Mouse (Mus musculus) gastrocnemius, adult 2 months (tissue): ENCODE measurements around the gene Coro2a. TPM values are rescaled to one million over a fixed set of nuclear protein-coding genes. Genes with fewer than 3 reads are reported as not detected.
A peak's percentile ranks its signal among the peaks of the same experiment; 100 is the strongest.

Experiments
- DNase-seq: peaks from one replicate; pipeline ENCODE4 v3.0.0; 2022
- H3K27ac ChIP-seq: fragments of 200-600 bp; 2 replicates; pipeline ENCODE4 v1.8.1; 2022; ENCODE audit warnings: mild to moderate bottlenecking
- H3K4me3 ChIP-seq: fragments of 200-600 bp; 2 replicates; pipeline ENCODE4 v1.8.1; 2022; ENCODE audit warnings: mild to moderate bottlenecking, moderate library complexity
- CTCF ChIP-seq: fragments of 200-600 bp; IDR thresholded peaks from 2 replicates; pipeline ENCODE4 v1.8.1; 2022; ENCODE audit warnings: antibody characterized with exemption, mild to moderate bottlenecking, moderate library complexity
- intact Hi-C: fragments of 180-260 bp; cut with DNase I; formaldehyde crosslinking; loops from one replicate; pipeline ENCODE4 v1.15.1; 2025
- total RNA-seq, 2 experiments: library from RNA; stranded (reverse); gene quantifications; 2 replicates each; pipeline ENCODE4 v1.2.3; 2021

Gene Coro2a
- total RNA-seq, 2 experiments from 2014 or later: 0.10 to 0.39 TPM

DNA sequence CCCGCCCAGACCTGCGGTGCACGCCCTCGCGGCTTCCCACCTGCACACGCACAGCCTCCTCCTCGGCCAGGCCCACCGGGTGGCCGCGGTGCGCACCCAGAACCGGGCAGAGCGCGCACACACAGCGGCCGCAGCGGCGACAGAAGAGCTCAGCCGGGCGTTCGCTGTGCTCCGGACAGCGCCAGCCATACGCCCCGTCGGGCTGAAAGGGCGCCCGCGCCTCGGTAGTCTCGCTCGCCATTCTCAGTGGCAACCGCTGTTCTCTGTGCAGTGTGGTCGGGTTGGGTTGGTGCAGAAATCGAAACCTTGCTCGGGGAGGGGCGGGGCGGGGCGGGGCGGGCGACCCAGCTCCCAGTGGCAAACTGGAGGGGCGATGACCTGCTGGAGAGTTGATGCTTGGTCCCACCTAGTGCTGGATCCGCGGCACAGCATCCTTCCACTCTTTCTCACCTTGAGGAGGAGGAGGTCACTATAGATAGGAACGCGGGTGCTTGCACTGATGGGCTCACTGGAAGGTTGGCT, 66.1 kb downstream of the Coro2a start, which contains the start of gene Trim14:
Gene Trim14, minus strand, starts transcription at position 302 of the 522 bp plus-strand sequence.
- TF ChIP-seq CTCF: peak; percentile 25; the same call in 1 of the 2 replicates
- DNase-seq: peak; percentile 32
- H3K27ac ChIP-seq: peak within 1 kb of the TSS; percentile 56
- H3K4me3 ChIP-seq: peak within 1 kb of the TSS; percentile 72
- intact Hi-C loops: no loop called here

DNA sequence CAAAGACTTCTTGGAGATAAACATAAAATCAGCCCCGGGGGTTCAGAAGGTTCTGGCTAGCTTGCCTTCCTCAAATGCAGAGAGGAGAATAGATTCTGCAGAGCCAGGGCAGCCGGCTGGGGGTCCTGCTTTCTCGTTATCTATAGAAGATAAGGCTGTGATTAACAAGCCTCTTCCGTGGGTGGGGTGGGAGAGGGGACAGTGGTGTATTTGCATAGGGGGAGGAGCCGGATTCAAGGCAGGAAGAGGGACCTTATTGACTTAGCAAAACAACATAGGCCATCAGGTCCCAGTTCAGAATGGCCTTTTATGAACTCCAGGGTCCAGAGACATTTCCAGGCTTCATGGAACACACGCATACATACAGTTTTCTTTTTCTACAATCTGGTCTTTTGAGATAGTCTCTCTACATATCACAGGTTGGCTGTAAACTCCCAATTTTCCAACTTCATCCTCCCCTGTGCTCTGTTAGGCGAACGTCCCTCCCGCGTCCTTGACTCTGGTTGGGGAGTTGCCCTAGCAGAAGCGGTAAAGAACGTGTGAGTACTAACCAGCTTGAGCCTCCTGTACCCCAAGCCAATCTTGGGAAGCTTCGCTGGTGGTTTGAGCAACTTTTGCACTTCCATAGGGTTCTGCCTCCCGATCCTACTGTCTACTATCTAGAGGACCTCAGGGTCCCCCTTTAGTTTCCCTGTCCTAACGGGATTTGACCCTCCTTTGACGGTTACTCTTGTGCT, 66.7 kb downstream of the Coro2a start:
- DNase-seq: no peak
- intact Hi-C loops: no loop called here
- peak overlapping the region; percentile 56 for H3K27ac ChIP-seq
- H3K4me3 ChIP-seq: peak overlapping the region; percentile 72
- TF ChIP-seq CTCF: no peak

- peak overlapping the region; percentile 72 for H3K4me3 ChIP-seq
- intact Hi-C loops: no loop called here
- peak; percentile 43 for DNase-seq
- no peak for TF ChIP-seq CTCF
- H3K27ac ChIP-seq: no peak overlapping the region
Measured at GRCm38 (mm10) chr4:46533934-46534720, 67.9 kb downstream of the Coro2a start.

GRCm38 (mm10) chr4:46532926-46533325, 69.1 kb downstream of the Coro2a start:
- no peak overlapping the region for H3K4me3 ChIP-seq
- H3K27ac ChIP-seq: no peak overlapping the region
- TF ChIP-seq CTCF: no peak
- intact Hi-C loops: no loop called here
- DNase-seq: no peak

DNA sequence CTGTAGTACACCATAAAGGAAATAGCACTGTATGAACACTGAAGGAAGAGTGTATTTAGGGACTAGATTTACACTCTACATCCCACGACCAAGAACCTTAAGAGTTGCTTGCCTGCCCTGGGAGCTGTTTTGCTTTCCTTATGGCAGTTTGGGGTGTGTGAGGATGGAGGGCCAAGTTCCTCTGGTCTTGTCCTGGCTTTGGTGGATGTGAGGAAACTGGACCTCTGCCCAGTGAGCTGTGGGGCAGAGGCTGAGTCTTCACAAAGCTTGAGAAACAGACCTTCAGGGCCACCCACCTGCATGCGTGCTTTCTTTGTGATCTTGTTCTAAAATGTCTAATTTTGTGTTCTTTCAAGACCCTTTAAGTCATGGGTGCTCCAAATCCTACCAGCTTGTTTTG, 69.5 kb downstream of the Coro2a start:
- no peak for TF ChIP-seq CTCF
- H3K4me3 ChIP-seq: no peak overlapping the region
- DNase-seq: no peak
- intact Hi-C loops: no loop called here
- H3K27ac ChIP-seq: no peak overlapping the region

GRCm38 (mm10) chr4:46529722-46530121, 72.3 kb downstream of the Coro2a start:
- Histone ChIP-seq H3K4me3 (no peak overlapping the region), H3K27ac (no peak overlapping the region)
- no peak for TF ChIP-seq CTCF
- no peak for DNase-seq
- intact Hi-C loops: no loop called here

DNA sequence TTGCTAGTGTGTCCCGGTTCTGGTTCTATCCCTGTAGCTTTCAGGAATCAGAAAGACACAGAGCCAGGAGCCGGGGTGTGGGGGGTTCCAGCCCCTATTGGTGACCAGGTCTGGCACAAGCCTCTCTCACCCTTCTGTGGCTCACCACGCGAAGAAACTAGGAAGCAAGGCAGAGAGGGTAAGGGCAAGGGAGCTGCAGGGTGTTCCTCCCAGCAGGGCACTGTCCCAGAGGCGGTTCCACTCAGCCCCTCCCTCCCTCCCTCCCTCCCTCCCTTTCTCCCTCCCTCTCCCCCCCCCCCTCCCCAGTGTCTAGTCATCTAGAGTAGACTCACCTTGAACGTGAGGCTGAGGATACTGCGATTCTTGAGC, 74.5 kb downstream of the Coro2a start:
- no peak for TF ChIP-seq CTCF
- intact Hi-C loops: no loop called here
- H3K4me3 ChIP-seq: peak overlapping the region; percentile 58
- DNase-seq: no peak
- no peak overlapping the region for H3K27ac ChIP-seq

DNA sequence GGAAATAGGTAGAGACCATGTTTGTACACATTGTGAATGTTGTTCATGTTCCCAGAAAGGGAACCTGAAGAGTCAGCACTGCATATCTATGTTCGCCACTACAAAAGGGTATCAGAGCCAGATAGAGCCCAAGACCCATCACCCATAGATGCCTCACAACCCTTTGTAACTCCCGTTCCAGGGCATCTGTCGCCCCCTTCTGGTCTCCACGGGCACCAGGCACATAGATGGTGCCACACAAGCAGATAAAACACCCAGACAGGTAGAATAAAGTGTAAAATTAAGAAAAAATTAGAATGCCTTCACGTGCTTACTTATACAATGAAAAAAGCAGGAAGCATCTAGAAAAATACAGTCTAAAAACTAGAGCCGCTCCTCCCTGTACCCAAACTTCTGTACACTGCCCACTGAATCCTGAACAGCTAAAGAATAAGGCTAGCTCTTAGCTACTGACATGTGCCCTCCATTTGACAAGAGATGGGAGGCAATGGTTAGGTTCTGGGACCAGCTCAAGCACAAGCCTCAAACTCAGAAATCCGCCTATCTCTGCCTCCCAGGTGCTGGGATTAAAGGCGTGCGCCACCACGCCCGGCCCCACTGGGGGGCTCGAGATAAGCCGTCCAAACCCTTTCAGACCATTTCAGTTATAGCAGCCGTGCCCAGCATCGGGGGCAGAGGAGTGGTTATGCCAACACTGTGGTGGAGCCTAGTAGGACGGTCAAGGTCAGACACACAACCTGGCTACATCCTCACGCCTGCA, 75.0 kb downstream of the Coro2a start:
- no peak for DNase-seq
- no peak overlapping the region for H3K27ac ChIP-seq
- peak; percentile 38 for TF ChIP-seq CTCF
- H3K4me3 ChIP-seq: peak overlapping the region; percentile 58
- intact Hi-C loops: no loop called here

DNA sequence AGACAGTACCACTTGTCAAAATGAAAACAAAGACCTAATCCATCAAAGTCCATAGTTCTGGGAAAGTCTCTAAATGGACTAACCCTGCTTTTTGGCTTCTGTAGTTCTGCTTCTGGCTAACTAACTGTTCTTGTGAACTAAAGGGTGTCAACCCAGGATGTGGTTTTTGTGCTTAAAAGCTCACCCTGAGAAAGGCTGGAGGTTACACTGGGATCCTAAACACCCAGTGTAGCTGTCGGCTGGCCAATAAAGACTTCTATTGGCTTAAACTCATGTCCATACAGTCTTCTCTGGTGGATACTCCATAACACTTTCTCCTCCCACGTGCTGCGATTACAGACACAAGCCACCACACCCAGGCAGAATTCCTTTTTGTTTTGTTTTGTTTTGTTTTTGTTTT, 75.8 kb downstream of the Coro2a start:
- no peak for DNase-seq
- intact Hi-C loops: no loop called here
- no peak for TF ChIP-seq CTCF
- no peak overlapping the region for H3K27ac ChIP-seq
- no peak overlapping the region for H3K4me3 ChIP-seq

- H3K27ac ChIP-seq: no peak overlapping the region
- DNase-seq: peak; percentile 8
- TF ChIP-seq CTCF: no peak
- no peak overlapping the region for H3K4me3 ChIP-seq
- intact Hi-C loops: no loop called here
Measured at GRCm38 (mm10) chr4:46523324-46523723, 78.7 kb downstream of the Coro2a start.

DNA sequence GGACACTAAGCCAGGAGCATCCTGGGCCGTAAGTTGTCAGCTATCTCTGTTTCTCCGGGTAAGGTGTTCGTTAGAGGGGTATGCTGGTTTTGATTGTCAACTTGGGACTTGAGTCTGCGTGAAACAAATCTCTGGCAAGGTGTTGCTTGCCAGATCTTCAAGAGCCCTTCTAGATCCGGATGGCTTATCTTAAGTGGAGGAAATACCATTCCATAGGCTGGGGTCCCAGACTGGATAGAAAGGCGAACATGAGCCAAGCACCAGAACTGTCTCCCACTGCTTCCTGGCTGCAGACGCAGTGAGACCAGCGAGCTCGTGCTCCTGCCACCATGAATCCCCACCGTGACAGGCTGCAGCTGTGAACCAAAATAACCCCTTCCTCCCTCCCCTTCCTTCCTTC, 80.5 kb downstream of the Coro2a start:
- Histone ChIP-seq H3K27ac (no peak overlapping the region), H3K4me3 (no peak overlapping the region)
- TF ChIP-seq CTCF: no peak
- DNase-seq: peak; percentile 8
- intact Hi-C loops: no loop called here

- no peak for DNase-seq
- intact Hi-C loops: no loop called here
- Histone ChIP-seq H3K27ac (no peak overlapping the region), H3K4me3 (no peak overlapping the region)
- TF ChIP-seq CTCF: no peak
Measured at GRCm38 (mm10) chr4:46520491-46520890, 81.5 kb downstream of the Coro2a start.
